Mouse (Mus musculus) ES-CJ7 (cell line): Measurements from ENCODE around the gene Ccne1.
A peak's percentile ranks its signal among the peaks of the same experiment; 100 is the strongest.

Experiments used
- DNase-seq: peaks from one replicate; pipeline ENCODE4 v3.0.0; 2011; ENCODE audit warnings: low read depth, low spot score

Ccne1 gene

GRCm38 (mm10) chr7:38094353-38094752 lies 13.0 kb downstream of the Ccne1 start:
- peak; percentile 36 for DNase-seq

- no peak for DNase-seq
Measured at GRCm38 (mm10) chr7:38093101-38093500, 14.2 kb downstream of the Ccne1 start.

DNA sequence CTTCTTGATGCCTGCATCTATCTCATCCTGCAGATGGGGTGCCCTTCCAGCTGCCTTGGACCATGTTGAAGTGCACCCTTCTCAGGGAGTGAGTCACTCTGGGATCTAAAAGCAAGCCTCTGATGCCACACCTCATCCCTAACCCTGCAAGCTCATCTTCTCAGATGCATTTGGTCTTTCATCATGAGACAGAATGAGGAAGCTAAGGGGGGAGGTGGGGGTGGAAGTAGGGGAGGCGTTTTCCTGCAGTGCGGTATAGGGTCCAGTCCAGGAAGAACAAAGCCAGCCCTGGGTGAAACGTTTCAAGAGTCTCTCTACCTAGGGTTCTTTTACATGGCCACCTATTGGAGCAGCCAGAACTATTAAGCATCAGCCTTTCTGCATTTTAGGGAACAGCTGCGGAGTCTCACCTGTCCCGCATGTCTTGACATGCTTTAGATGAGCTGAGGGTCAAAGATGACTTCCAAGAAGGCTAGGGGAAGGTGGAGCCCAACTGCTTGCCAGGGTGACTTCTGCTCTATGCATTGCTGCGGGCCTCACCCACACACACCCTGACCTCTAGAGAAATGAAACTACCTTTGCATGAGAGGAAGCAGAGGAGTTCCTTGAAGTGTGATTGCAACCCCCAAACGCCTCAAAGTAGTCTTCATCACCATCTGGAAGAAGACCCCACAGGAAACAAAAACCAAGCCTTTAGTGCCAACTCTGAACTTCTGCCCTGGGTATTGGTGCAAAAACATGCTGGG lies 17.2 kb downstream of the Ccne1 start:
- no peak for DNase-seq

- no peak for DNase-seq
Measured at GRCm38 (mm10) chr7:38088456-38088855, 18.9 kb downstream of the Ccne1 start.

DNA sequence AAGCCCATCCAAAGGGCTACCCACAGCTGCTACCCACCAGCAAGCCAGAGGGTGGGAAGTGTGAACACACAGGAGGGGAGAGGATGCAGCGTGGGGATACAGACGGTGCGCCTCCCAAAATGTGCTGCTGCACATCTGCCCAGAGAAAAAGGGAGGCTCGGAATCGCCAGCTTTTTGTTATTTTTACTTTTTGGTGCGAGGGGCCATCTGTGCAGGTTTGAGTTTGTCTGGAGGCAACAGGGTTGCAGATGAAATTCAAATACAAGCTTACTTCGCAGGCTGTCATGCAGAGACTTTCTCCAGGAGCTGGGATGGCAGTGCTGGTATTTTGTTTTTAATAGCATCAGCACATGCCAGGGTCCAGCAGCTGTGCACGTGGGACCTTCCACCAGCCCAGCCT lies 19.5 kb downstream of the Ccne1 start:
- no peak for DNase-seq

DNA sequence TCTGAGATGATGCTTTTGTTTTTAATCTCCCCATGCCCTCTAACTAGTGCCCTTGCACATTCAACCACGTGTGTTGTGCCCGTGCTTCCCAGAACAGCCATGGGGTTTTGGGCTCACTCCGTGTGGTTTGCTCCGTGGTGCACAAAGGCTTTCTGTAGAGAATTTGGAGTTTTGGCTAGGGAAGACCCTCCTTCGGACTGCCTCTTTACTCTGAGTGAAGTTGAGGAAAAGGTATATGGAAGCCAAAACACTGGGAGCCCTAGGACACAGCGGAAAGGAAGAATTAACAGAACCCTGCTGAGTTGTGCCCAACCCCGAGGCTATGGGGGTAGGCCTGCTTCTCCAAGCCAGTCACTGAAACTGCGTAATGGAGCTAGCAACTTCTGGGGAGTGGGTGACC lies 20.9 kb downstream of the Ccne1 start:
- no peak for DNase-seq

DNA sequence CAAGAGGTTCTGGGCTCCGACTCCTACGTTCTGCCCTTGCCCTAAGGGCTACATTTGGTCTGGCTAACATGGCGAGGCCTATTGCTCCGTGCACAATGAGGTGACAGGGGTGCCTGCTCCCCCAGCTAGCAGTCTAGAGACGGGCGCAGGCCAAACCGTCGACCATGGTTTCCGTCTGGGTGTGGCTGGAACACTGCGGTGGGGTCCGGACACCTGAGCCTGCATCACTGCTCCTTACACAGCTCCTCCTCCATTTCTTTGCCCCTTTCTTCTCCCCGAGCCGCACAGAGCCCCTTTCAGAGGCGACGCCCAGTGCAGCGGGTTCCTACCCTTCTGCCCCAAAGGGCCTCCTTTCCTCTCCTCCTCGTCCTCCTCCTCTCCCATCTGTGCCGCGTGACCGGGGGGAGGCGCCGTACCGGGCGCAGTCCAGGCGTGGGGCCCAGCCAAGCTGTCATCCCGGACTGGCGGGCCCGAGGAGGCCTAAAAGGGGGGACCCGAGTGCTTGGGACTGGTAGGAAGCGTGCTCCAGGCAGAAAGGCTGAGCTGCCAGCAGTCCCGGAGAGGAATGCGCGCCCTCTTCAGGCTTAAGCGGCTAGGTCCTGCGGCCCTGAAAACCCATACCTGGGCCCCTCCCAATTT lies 21.6 kb downstream of the Ccne1 start:
- DNase-seq, result peak; percentile 74

- DNase-seq, result peak; percentile 98
Measured at GRCm38 (mm10) chr7:38084778-38085572, 22.4 kb downstream of the Ccne1 start.

- DNase-seq, result no peak
Measured at GRCm38 (mm10) chr7:38082971-38083370, 24.4 kb downstream of the Ccne1 start.

GRCm38 (mm10) chr7:38077189-38077588 lies 30.1 kb downstream of the Ccne1 start:
- DNase-seq, result no peak

GRCm38 (mm10) chr7:38075487-38075886 lies 31.8 kb downstream of the Ccne1 start:
- DNase-seq, result peak; percentile 57

DNA sequence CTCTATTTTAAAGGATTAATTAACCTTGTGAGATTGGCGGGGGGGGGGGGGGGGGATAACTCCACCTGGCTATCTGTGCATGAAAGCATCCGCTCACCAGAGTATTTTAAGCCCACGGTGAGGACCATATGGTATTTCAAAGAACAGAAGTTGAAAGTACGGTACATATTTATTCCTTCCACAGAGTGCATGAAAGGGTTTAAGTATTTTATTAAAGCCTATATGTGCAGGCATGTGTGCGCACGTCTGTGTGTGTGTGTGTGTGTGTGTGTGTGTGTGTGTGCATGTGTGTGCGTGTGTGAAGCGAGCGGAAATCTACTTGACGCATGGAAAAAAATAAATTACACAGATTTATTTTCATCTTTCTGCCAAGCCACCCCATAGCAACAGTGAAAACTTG lies 32.4 kb downstream of the Ccne1 start:
- DNase-seq, result no peak

DNA sequence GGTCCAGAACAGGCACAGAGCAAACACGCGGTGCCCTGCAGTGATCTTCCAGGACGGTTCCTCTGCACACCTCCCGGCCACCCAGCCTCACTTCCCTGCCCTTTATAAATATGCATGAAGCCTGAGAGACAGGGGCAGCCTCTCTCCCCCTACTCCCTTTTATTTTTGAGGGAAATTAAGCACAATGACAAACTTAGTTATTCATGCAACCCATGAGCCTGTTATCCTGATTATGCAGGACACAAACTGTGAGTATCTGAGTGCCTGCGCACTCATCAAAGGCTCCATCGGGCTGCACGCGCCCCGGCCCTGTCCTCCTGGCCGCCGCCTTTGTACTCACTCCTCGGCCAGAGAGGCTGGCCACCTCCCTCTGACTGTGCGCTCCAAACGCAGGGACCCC lies 32.8 kb downstream of the Ccne1 start:
- peak; percentile 34 for DNase-seq

- peak; percentile 51 for DNase-seq
Measured at GRCm38 (mm10) chr7:38073782-38074181, 33.6 kb downstream of the Ccne1 start.

DNA sequence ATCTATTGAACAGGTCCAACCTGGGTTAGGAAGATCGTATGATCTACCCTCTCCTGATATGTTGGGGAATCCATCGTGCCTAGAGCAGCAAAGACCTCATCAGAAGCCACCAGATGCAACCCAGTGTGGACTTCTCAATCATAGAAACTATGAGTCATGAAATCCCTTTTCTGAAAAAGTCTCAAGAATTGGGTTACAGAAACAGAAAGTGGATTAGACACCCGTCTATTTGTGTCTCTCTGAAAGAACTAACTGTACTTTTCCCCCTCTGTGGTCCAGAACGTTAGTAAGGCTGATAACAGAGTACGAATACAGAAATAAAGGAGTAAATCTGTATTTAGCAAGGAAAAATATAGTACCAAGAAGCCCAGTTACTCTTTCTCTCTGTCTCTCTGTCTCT lies 36.3 kb downstream of the Ccne1 start:
- no peak for DNase-seq

GRCm38 (mm10) chr7:38070663-38071062 lies 36.7 kb downstream of the Ccne1 start:
- DNase-seq, result no peak

GRCm38 (mm10) chr7:38064431-38064830 lies 42.9 kb downstream of the Ccne1 start:
- peak; percentile 41 for DNase-seq

GRCm38 (mm10) chr7:38061060-38061970 lies 46.0 kb downstream of the Ccne1 start:
- DNase-seq, result peak; percentile 93

GRCm38 (mm10) chr7:38059636-38060330 lies 47.6 kb downstream of the Ccne1 start:
- no peak for DNase-seq

- no peak for DNase-seq
Measured at GRCm38 (mm10) chr7:38059096-38059495, 48.2 kb downstream of the Ccne1 start.

- no peak for DNase-seq
Measured at GRCm38 (mm10) chr7:38055996-38056395, 51.3 kb downstream of the Ccne1 start.
